In the genomic region with DNA sequence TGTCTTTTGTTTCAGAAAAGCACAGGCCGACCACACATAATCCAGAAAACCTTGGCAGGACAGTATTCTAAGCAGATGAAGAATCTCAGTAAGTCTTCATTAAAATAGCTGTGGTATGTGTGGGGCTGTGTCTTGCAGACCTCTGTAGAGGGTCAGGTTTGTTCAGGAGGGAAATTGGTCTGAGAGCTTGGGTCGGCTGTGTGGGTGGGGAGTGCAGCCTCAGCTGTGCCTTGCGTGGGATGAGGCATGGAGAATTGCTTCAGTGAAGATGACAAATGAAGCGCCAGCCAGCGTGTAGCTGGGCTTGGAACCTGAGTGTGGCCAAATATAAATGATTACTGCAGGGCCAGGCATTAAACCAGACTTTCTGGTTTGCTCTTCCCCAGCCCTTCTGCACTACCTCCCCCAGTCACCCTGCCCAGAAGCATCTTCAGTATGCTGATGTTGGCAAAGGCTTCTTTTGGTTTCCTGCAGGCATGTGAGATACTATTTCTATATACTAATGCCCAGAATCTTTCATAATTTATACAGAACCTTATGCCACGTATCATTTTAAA, we compare ENCODE assay signal across 13 mouse cellular contexts.
DNase-seq lines count a peak whose midpoint lies in the region; ATAC-seq and TF ChIP-seq lines count a peak whose summit lies in the region.
"Had no signal": no experiment of that assay in that cellular context is flagged by ENCODE, and none has a peak within 500 bp of the region (broad histone marks: within the 10 kb centered on the region; RNA-seq: fewer than 3 reads in every experiment).

No protein-coding gene starts in this region.

- no peak overlapping the region for H3K9ac ChIP-seq in hindbrain, embryonic 11.5 days (ENCODE audit: low read depth, low read length)
- H3K9ac ChIP-seq in hindbrain, embryonic 14.5 days, result no peak overlapping the region
- H3K9ac ChIP-seq in stomach, embryonic 14.5 days (replicated peaks; ENCODE audit: low read depth, low read length), result no peak overlapping the region
- H3K9ac ChIP-seq in stomach, postnatal 0 days (ENCODE audit: low read length), result no peak overlapping the region
- H3K9ac ChIP-seq in lung, embryonic 16.5 days (ENCODE audit: low read length), result no peak overlapping the region
- no peak overlapping the region for H3K9ac ChIP-seq in forebrain, embryonic 16.5 days (replicated peaks; ENCODE audit: low read depth, low read length)
- H3K9ac ChIP-seq: liver, embryonic 15.5 days had no signal

- TF ChIP-seq EP300 in stomach, postnatal 0 days (optimal IDR thresholded peaks at IDR 0.05), result no peak

- no peaks in the 10 kb centered on the region for H3K36me3 ChIP-seq in hindbrain, embryonic 11.5 days (ENCODE audit: control insufficient read depth, insufficient read depth, low read length)
- H3K36me3 ChIP-seq in hindbrain, embryonic 14.5 days (replicated peaks; ENCODE audit: control insufficient read depth, insufficient read depth), result no peaks in the 10 kb centered on the region
- H3K36me3 ChIP-seq in stomach, embryonic 14.5 days (ENCODE audit: control insufficient read depth, insufficient read depth, low read length), result no peaks in the 10 kb centered on the region
- H3K36me3 ChIP-seq in stomach, postnatal 0 days (ENCODE audit: control insufficient read depth, insufficient read depth, low read length), result no peaks in the 10 kb centered on the region
- no peaks in the 10 kb centered on the region for H3K36me3 ChIP-seq in lung, embryonic 16.5 days (ENCODE audit: control insufficient read depth, insufficient read depth, low read length)
- no peaks in the 10 kb centered on the region for H3K36me3 ChIP-seq in forebrain, embryonic 16.5 days (ENCODE audit: control insufficient read depth, insufficient read depth)
- H3K36me3 ChIP-seq: liver, embryonic 15.5 days had no signal

- intact Hi-C loops in gastrocnemius, postnatal 14 days (cut with DNase I; ENCODE audit: low total_unique reads), result no loop called here

- 0 out of 2 replicates have a peak, but pooled peaks cover 2% of the 10 kb centered on the region for H3K4me1 ChIP-seq in hindbrain, embryonic 11.5 days (replicated peaks; ENCODE audit: control insufficient read depth, insufficient read depth, low read length)
- H3K4me1 ChIP-seq in hindbrain, embryonic 14.5 days (replicated peaks; ENCODE audit: control insufficient read depth, insufficient read depth, low read length), result peaks cover 3% of the 10 kb centered on the region; the same call in 1 of the 2 replicates
- no peaks in the 10 kb centered on the region for H3K4me1 ChIP-seq in stomach, embryonic 14.5 days (ENCODE audit: control insufficient read depth, insufficient read depth, low read length)
- H3K4me1 ChIP-seq in stomach, postnatal 0 days (replicated peaks; ENCODE audit: control insufficient read depth, insufficient read depth), result no peaks in the 10 kb centered on the region
- no peaks in the 10 kb centered on the region for H3K4me1 ChIP-seq in lung, embryonic 16.5 days (replicated peaks; ENCODE audit: control insufficient read depth, insufficient read depth, low read length)
- no peaks in the 10 kb centered on the region for H3K4me1 ChIP-seq in forebrain, embryonic 16.5 days (replicated peaks; ENCODE audit: control insufficient read depth, insufficient read depth, low read length)
- H3K4me1 ChIP-seq: liver, embryonic 15.5 days had no signal

- H3K9me3 ChIP-seq in hindbrain, embryonic 11.5 days (ENCODE audit: control insufficient read depth, low read length), result no peaks in the 10 kb centered on the region
- H3K9me3 ChIP-seq in hindbrain, embryonic 14.5 days (ENCODE audit: control insufficient read depth, low read length), result no peaks in the 10 kb centered on the region
- H3K9me3 ChIP-seq in stomach, embryonic 14.5 days (ENCODE audit: control insufficient read depth, low read depth, low read length), result no peaks in the 10 kb centered on the region
- no peaks in the 10 kb centered on the region for H3K9me3 ChIP-seq in stomach, postnatal 0 days (ENCODE audit: control insufficient read depth, low read length)
- H3K9me3 ChIP-seq in lung, embryonic 16.5 days (ENCODE audit: control insufficient read depth, low read length), result no peaks in the 10 kb centered on the region
- H3K9me3 ChIP-seq in forebrain, embryonic 16.5 days (ENCODE audit: control insufficient read depth, low read length), result no peaks in the 10 kb centered on the region
- H3K9me3 ChIP-seq: liver, embryonic 15.5 days had no signal

- H3K27me3 ChIP-seq in hindbrain, embryonic 11.5 days (ENCODE audit: control insufficient read depth, insufficient read depth, low read length), result no peaks in the 10 kb centered on the region
- no peaks in the 10 kb centered on the region for H3K27me3 ChIP-seq in hindbrain, embryonic 14.5 days (ENCODE audit: control insufficient read depth, insufficient read depth, low read length)
- H3K27me3 ChIP-seq in stomach, embryonic 14.5 days (ENCODE audit: control insufficient read depth, insufficient read depth, low read length), result no peaks in the 10 kb centered on the region
- H3K27me3 ChIP-seq in stomach, postnatal 0 days (ENCODE audit: control insufficient read depth, insufficient read depth, low read length), result no peaks in the 10 kb centered on the region
- no peaks in the 10 kb centered on the region for H3K27me3 ChIP-seq in lung, embryonic 16.5 days (ENCODE audit: control insufficient read depth, insufficient read depth, low read depth, low read length)
- H3K27me3 ChIP-seq in forebrain, embryonic 16.5 days (replicated peaks; ENCODE audit: control insufficient read depth, insufficient read depth, low read length), result no peaks in the 10 kb centered on the region
- H3K27me3 ChIP-seq: liver, embryonic 15.5 days had no signal

- TF ChIP-seq CTCF in stomach, postnatal 0 days (IDR thresholded peaks at IDR 0.05; ENCODE audit: low read depth), result no peak

- 49% methylated on average over 6 of the region's 6 CpGs for WGBS in hindbrain, embryonic 11.5 days
- 44% methylated on average over 6 of the region's 6 CpGs for WGBS in hindbrain, embryonic 14.5 days
- WGBS in stomach, embryonic 14.5 days, result 38% methylated on average over 6 of the region's 6 CpGs
- WGBS in stomach, postnatal 0 days, result 53% methylated on average over 6 of the region's 6 CpGs
- WGBS in lung, embryonic 16.5 days, result 35% methylated on average over 6 of the region's 6 CpGs
- 81% methylated on average over 6 of the region's 6 CpGs for WGBS in forebrain, embryonic 16.5 days

- H3K4me2 ChIP-seq in hindbrain, embryonic 11.5 days (replicated peaks; ENCODE audit: low read depth, low read length), result no peak overlapping the region
- H3K4me2 ChIP-seq in hindbrain, embryonic 14.5 days (replicated peaks), result no peak overlapping the region
- H3K4me2 ChIP-seq in stomach, embryonic 14.5 days (replicated peaks; ENCODE audit: low read depth, low read length), result no peak overlapping the region
- H3K4me2 ChIP-seq in stomach, postnatal 0 days (replicated peaks; ENCODE audit: low read depth), result no peak overlapping the region
- no peak overlapping the region for H3K4me2 ChIP-seq in lung, embryonic 16.5 days (ENCODE audit: low read depth, low read length)
- H3K4me2 ChIP-seq in forebrain, embryonic 16.5 days (ENCODE audit: low read length), result no peak overlapping the region
- H3K4me2 ChIP-seq: liver, embryonic 15.5 days had no signal

- H3K4me3 ChIP-seq in hindbrain, embryonic 11.5 days (ENCODE audit: low read depth, low read length), result no peak overlapping the region
- H3K4me3 ChIP-seq in hindbrain, embryonic 14.5 days (replicated peaks; ENCODE audit: low read length), result no peak overlapping the region
- H3K4me3 ChIP-seq in stomach, embryonic 14.5 days (ENCODE audit: low read depth, low read length), result no peak overlapping the region
- no peak overlapping the region for H3K4me3 ChIP-seq in stomach, postnatal 0 days (ENCODE audit: low read depth, low read length)
- no peak overlapping the region for H3K4me3 ChIP-seq in lung, embryonic 16.5 days (ENCODE audit: low read length)
- H3K4me3 ChIP-seq in forebrain, embryonic 16.5 days (replicated peaks; ENCODE audit: low read length), result no peak overlapping the region
- H3K4me3 ChIP-seq: heart, adult 2 months; liver, embryonic 15.5 days had no signal

- peak; percentile 19 for DNase-seq in hindbrain, embryonic 11.5 days (ENCODE audit: low spot score)
- no peak for DNase-seq in hindbrain, embryonic 14.5 days (ENCODE audit: low spot score)
- DNase-seq in stomach, postnatal 0 days (ENCODE audit: low spot score), result no peak
- no peak for DNase-seq in natural killer cell, adult 2 months (ENCODE audit: low spot score in 2 of 2)
- no peak for DNase-seq in gastrocnemius, postnatal 14 days
- DNase-seq: adrenal gland, adult 8-10 months; heart, adult 2 months; heart, postnatal 36 days had no signal

- H3K27ac ChIP-seq in hindbrain, embryonic 11.5 days (ENCODE audit: low read depth, low read length), result peak overlapping the region; percentile 71
- no peak overlapping the region for H3K27ac ChIP-seq in hindbrain, embryonic 14.5 days
- no peak overlapping the region for H3K27ac ChIP-seq in stomach, embryonic 14.5 days (ENCODE audit: low read length)
- no peak overlapping the region for H3K27ac ChIP-seq in stomach, postnatal 0 days (replicated peaks)
- H3K27ac ChIP-seq in lung, embryonic 16.5 days (ENCODE audit: low read length), result no peak overlapping the region
- no peak overlapping the region for H3K27ac ChIP-seq in forebrain, embryonic 16.5 days (ENCODE audit: low read length)
- H3K27ac ChIP-seq: heart, adult 2 months; liver, embryonic 15.5 days had no signal

- ATAC-seq in hindbrain, embryonic 11.5 days (ENCODE audit: low FRiP score), result peak; percentile 49; the same call in 1 of the 2 replicates
- ATAC-seq in hindbrain, embryonic 14.5 days (ENCODE audit: low FRiP score), result no peak
- ATAC-seq in stomach, embryonic 14.5 days (ENCODE audit: insufficient number of reproducible peaks, insufficient read depth, low FRiP score, low read depth), result 0 out of 2 replicates have a peak, but pooled peaks have one; percentile 37
- ATAC-seq in stomach, postnatal 0 days (ENCODE audit: low FRiP score, low TSS enrichment), result no peak
- ATAC-seq in lung, embryonic 16.5 days (ENCODE audit: low read depth), result peak; percentile 89
- ATAC-seq in forebrain, embryonic 16.5 days, result no peak
- ATAC-seq: forebrain, embryonic 14.5 days had no signal

Comparison
In these comparisons a context has a peak if more than half of its experiments do, and no peak if none do; other contexts are left out.
1. ATAC-seq: peak in hindbrain, embryonic 11.5 days (single experiment), stomach, embryonic 14.5 days (single experiment) and lung, embryonic 16.5 days (single experiment); none in hindbrain, embryonic 14.5 days (single experiment), stomach, postnatal 0 days (single experiment) and forebrain, embryonic 16.5 days (single experiment).